16 mouse cellular contexts compared by ENCODE assay signal in the genomic region with DNA sequence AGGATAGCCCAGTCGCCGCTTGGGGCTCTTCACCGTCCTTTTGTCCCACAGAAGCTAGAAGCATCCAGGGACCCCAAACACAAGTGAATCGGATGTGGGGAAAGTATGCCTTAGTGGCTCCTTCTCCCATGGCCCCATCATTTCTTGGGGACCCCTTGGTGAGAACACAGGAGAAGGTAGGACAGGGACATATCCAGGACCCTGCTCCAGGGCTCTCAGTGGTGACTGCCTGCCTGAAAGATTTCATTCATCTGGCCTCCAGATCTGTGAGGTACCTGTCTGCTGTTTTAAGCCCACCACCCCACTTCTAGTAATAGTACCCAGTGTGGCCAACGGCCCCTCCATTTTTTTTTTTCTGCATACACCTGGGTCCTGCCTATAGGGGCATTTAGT. TPM values are rescaled to one million over a fixed set of nuclear protein-coding genes. Genes with fewer than 3 reads are reported as not detected.
"Had no signal": no experiment of that assay in that cellular context is flagged by ENCODE, and none has a peak within 500 bp of the region (broad histone marks: within the 10 kb centered on the region; RNA-seq: fewer than 3 reads in every experiment).

No protein-coding gene starts in this region.

- H3K36me3 ChIP-seq: kidney, embryonic 15.5 days; limb, embryonic 15.5 days; liver, embryonic 12.5 days; midbrain, embryonic 12.5 days; neural tube, embryonic 13.5 days had no signal

- DNase-seq: kidney, adult 2 months; kidney, postnatal 14 days; layer of hippocampus, postnatal 36 days; lung, embryonic 14.5 days; lung, postnatal 10 days; right cerebral cortex, adult 18-20 months; right cerebral cortex, postnatal 4 days; spleen, adult 18-20 months; thymus, postnatal 36 days had no signal

- H3K27ac ChIP-seq: kidney, embryonic 15.5 days; limb, embryonic 15.5 days; liver, embryonic 12.5 days; midbrain, embryonic 12.5 days; neural tube, embryonic 13.5 days had no signal

- H3K4me3 ChIP-seq: kidney, embryonic 15.5 days; limb, embryonic 15.5 days; liver, embryonic 12.5 days; midbrain, embryonic 12.5 days; neural tube, embryonic 13.5 days had no signal

- H3K9ac ChIP-seq: kidney, embryonic 15.5 days; limb, embryonic 15.5 days; liver, embryonic 12.5 days; lung, embryonic 14.5 days; midbrain, embryonic 12.5 days; neural tube, embryonic 13.5 days had no signal

RNA-seq across cellular contexts. Expression of a gene that starts 3.0 kb away (rescaled TPM):
- total RNA-seq: megakaryocyte, adult 5-6 weeks had no signal
- polyA plus RNA-seq: liver, embryonic 12.5 days; liver, embryonic 16.5 days had no signal
